Mouse (Mus musculus): ENCODE results near the gene Mvk. TPM values are rescaled to one million over a fixed set of nuclear protein-coding genes. Genes with fewer than 3 reads are reported as not detected.

The Mvk gene
- total and polyA plus RNA-seq, 3 experiments: 33.5 to 37.7 TPM; not detected in 1

- H3K4me3 ChIP-seq (ENCODE audit: control insufficient read depth in 1 of 2, insufficient read depth in 1 of 2, low read depth in 2 of 2, low read length in 2 of 2): no peak overlapping the region
- H3K36me3 ChIP-seq (ENCODE audit: control insufficient read depth in 1 of 2, insufficient read depth in 2 of 2, low read length in 2 of 2): no peaks in the 10 kb centered on the region
- no peak for TF ChIP-seq ZMIZ1 (IDR thresholded peaks at IDR 0.05; ENCODE audit: low read depth, low read length)
- no peak for TF ChIP-seq MXI1 (IDR thresholded peaks at IDR 0.05; ENCODE audit: low read depth, low read length)
- H3K4me1 ChIP-seq (ENCODE audit: control insufficient read depth in 1 of 2, insufficient read depth in 2 of 2, low read length in 2 of 2): peaks cover 0 to 12% of the 10 kb centered on the region in 2 experiments; a peak in 1 of 4 replicates
- no peaks in the 10 kb centered on the region for H3K27me3 ChIP-seq (ENCODE audit: control insufficient read depth in 1 of 2, insufficient read depth in 2 of 2, low read length in 2 of 2)
- no peak overlapping the region for H3K27ac ChIP-seq (ENCODE audit: control insufficient read depth, low read depth, low read length)
- DNase-seq (ENCODE audit: low read depth, low spot score): no peak
- H3K9ac ChIP-seq (ENCODE audit: control insufficient read depth, low read depth, low read length, poor library complexity, severe bottlenecking): no peak overlapping the region
- H3K9me3 ChIP-seq (replicated peaks; ENCODE audit: insufficient read depth, low read length): no peaks in the 10 kb centered on the region
- H3K79me2 ChIP-seq (ENCODE audit: control insufficient read depth, insufficient read depth, low read length, poor library complexity): no peaks in the 10 kb centered on the region
Observed at GRCm38 (mm10) chr5:114478267-114478666, 34.2 kb downstream of the Mvk start.

GRCm38 (mm10) chr5:114482587-114483011 is 38.5 kb downstream of the Mvk start:
- Histone ChIP-seq H3K4me1 (ENCODE audit: control insufficient read depth in 1 of 2, insufficient read depth in 2 of 2, low read length in 2 of 2) (peaks cover 0 to 29% of the 10 kb centered on the region in 2 experiments; a peak in 2 of 4 replicates), H3K36me3 (ENCODE audit: control insufficient read depth in 1 of 2, insufficient read depth in 2 of 2, low read length in 2 of 2) (peaks cover 0 to 6% of the 10 kb centered on the region in 2 experiments; a peak in 2 of 4 replicates), H3K79me2 (ENCODE audit: control insufficient read depth, insufficient read depth, low read length, poor library complexity) (peaks cover 15% of the 10 kb centered on the region), H3K27me3 (ENCODE audit: control insufficient read depth in 1 of 2, insufficient read depth in 2 of 2, low read length in 2 of 2) (no peaks in the 10 kb centered on the region), H3K9me3 (replicated peaks; ENCODE audit: insufficient read depth, low read length) (no peaks in the 10 kb centered on the region), H3K27ac (ENCODE audit: control insufficient read depth, low read depth, low read length) (peak overlapping the region; percentile 30; the same call in 1 of the 2 replicates), H3K4me3 (ENCODE audit: control insufficient read depth in 1 of 2, insufficient read depth in 1 of 2, low read depth in 2 of 2, low read length in 2 of 2) (peak overlapping the region in 1 of 2 experiments; percentile 7; a peak in 1 of 4 replicates), H3K9ac (ENCODE audit: control insufficient read depth, low read depth, low read length, poor library complexity, severe bottlenecking) (peak overlapping the region; percentile 6; the same call in 1 of the 2 replicates)
- TF ChIP-seq ETS1 (IDR thresholded peaks at IDR 0.05; ENCODE audit: low read depth, low read length) (peak; percentile 35; the same call in 1 of the 2 replicates), JUND (IDR thresholded peaks at IDR 0.05; ENCODE audit: low read depth, low read length) (no peak), UBTF (IDR thresholded peaks at IDR 0.05; ENCODE audit: borderline replicate concordance, insufficient read depth, low read depth, low read length) (no peak), ZMIZ1 (IDR thresholded peaks at IDR 0.05; ENCODE audit: low read depth, low read length) (0 out of 2 replicates have a peak, but pooled peaks have one; percentile 34), ELF1 (IDR thresholded peaks at IDR 0.05; ENCODE audit: low read depth, low read length) (no peak), ZKSCAN1 (IDR thresholded peaks at IDR 0.05; ENCODE audit: low read depth, low read length) (no peak), MYC (IDR thresholded peaks at IDR 0.05; ENCODE audit: low read depth, low read length) (no peak), ZC3H11A (IDR thresholded peaks at IDR 0.05; ENCODE audit: low read depth, low read length) (no peak), RCOR1 (IDR thresholded peaks at IDR 0.05; ENCODE audit: low read depth, low read length) (no peak), MYB (IDR thresholded peaks at IDR 0.05; ENCODE audit: low read depth, low read length) (no peak), SIN3A (IDR thresholded peaks at IDR 0.05; ENCODE audit: low read length) (peak; percentile 71), USF1 (IDR thresholded peaks at IDR 0.05; ENCODE audit: low read depth, low read length) (no peak), MAZ (IDR thresholded peaks at IDR 0.05; ENCODE audit: low read depth, low read length) (peak; percentile 65), POLR2AphosphoS2 (IDR thresholded peaks at IDR 0.05; ENCODE audit: low read length) (peak; percentile 78; the same call in 1 of the 2 replicates), POLR2A (IDR thresholded peaks at IDR 0.05; ENCODE audit: control insufficient read depth in 1 of 2, insufficient read depth in 1 of 2, low read depth in 1 of 2, low read length in 2 of 2, poor library complexity in 1 of 2) (peak; percentile 26 to 37; a peak in 1 of 4 replicates), NELFE (IDR thresholded peaks at IDR 0.05; ENCODE audit: low read depth, low read length) (no peak; the same call in 1 of the 2 replicates)
- DNase-seq (ENCODE audit: low read depth, low spot score): peak; percentile 67

Data from MEL (cell line).